Mouse (Mus musculus) heart, embryonic 12.5 days (tissue): Measurements from ENCODE around the gene BC107364. TPM values are rescaled to one million over a fixed set of nuclear protein-coding genes. Genes with fewer than 3 reads are reported as not detected.
"Not testable (repeated sequence)": the region's sequence is repeated elsewhere in the genome, so short reads cannot be mapped to it uniquely, and the experiment has no call there.

Experiments used
- ATAC-seq: fragments of 200-750 bp; cut with Nextera tagmentation; 2 replicates; pipeline ENCODE4 v1.8.0; 2017; ENCODE audit warnings: moderate TSS enrichment, moderate library complexity; ENCODE audit not compliant: insufficient number of reproducible peaks, low FRiP score
- H3K27ac ChIP-seq: fragments of 300-500 bp; sonication (generic); 2 replicates; pipeline ENCODE4 v1.5.1; 2016; ENCODE audit warnings: mild to moderate bottlenecking, moderate library complexity; ENCODE audit not compliant: poor library complexity, severe bottlenecking
- H3K27me3 ChIP-seq: fragments of 300-500 bp; sonication (generic); replicated peaks from 2 replicates; pipeline ENCODE4 v1.6.1; 2016; ENCODE audit warnings: mild to moderate bottlenecking, moderate library complexity
- H3K36me3 ChIP-seq: fragments of 300-500 bp; sonication (generic); 2 replicates; pipeline ENCODE4 v1.6.1; 2016; ENCODE audit warnings: mild to moderate bottlenecking, moderate library complexity
- H3K4me1 ChIP-seq: fragments of 300-500 bp; sonication (generic); replicated peaks from 2 replicates; pipeline ENCODE4 v1.6.1; 2016; ENCODE audit warnings: mild to moderate bottlenecking
- H3K4me2 ChIP-seq: fragments of 300-500 bp; sonication (generic); 2 replicates; pipeline ENCODE4 v1.6.1; 2016; ENCODE audit warnings: mild to moderate bottlenecking, moderate library complexity
- H3K4me3 ChIP-seq: fragments of 300-500 bp; sonication (generic); 2 replicates; pipeline ENCODE4 v1.5.1; 2016; ENCODE audit warnings: mild to moderate bottlenecking
- H3K9ac ChIP-seq: fragments of 300-500 bp; sonication (generic); 2 replicates; pipeline ENCODE4 v1.6.1; 2016; ENCODE audit warnings: mild to moderate bottlenecking, moderate library complexity
- H3K9me3 ChIP-seq: fragments of 300-500 bp; sonication (generic); replicated peaks from 2 replicates; pipeline ENCODE4 v1.6.1; 2016; ENCODE audit warnings: mild to moderate bottlenecking, moderate library complexity
- WGBS: fragments of 180-500 bp; shearing (Covaris S2); methylation state at CpG from one replicate; pipeline ENCODE4 v1.1.7; 2016; 5-methylcytosine and 5-hydroxymethylcytosine counted together
- polyA plus RNA-seq: library from polyadenylated mRNA; unstranded; fragments of >200 nt; fragmentation: Nextera tagmentation; extraction: Ambion mirVana; gene quantifications from 2 replicates; pipeline ENCODE4 v1.2.1, GENCODE M21; 2016

Gene BC107364
- polyA plus RNA-seq: 0.72 and 0.87 TPM in 2 replicates

- not testable (repeated sequence) for H3K9me3 ChIP-seq, H3K9ac ChIP-seq, H3K4me1 ChIP-seq, H3K4me2 ChIP-seq, H3K36me3 ChIP-seq, H3K27ac ChIP-seq, H3K4me3 ChIP-seq
- 0 out of 2 replicates have a peak, but pooled peaks cover 12% of the 10 kb centered on the region for H3K27me3 ChIP-seq
- peak; percentile 34; the same call in 1 of the 2 replicates for ATAC-seq
- no CpG with 5 or more reads among the region's 48 CpGs for WGBS
Measured at GRCm38 (mm10) chr3:96452262-96452661, at the start of gene BC107364. BC107364 (minus strand) TSS chr3:96452306.

DNA sequence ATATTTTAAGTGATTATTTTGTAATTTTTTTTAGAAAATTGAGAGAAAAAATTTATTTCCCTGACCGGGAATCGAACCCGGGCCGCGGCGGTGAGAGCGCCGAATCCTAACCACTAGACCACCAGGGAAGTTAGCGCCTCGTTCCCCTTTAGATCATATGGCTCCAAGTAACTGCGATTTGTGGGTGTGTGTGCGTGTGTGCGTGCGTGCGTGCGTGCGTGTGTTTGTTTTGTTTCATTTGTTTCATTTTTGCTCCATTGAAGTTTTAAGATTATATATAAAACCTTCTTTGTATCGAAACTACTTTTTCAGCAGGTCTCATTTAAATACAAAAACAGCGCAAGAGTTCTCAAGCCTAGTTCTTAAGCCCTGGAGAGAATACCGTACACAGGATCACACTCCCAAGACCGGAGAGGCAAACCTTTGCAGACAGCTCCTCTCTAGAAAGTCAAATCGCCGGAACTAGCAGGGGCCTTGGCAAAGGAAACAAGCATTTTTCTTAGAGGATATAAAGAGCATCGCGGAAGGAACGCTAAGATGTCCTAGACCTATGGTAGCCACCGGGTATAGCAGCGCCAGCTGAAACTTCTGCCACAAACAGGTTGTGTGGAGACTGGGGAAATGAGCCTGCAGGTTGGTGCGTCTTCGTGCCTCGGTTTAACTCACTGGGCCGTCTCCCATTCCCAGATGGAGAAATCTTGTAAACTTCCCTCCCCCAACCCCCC, 49.4 kb upstream of the BC107364 start:
- Histone ChIP-seq H3K4me1 (no peaks in the 10 kb centered on the region), H3K27me3 (no peaks in the 10 kb centered on the region), H3K4me2 (peak overlapping the region; percentile 88), H3K9me3 (no peaks in the 10 kb centered on the region), H3K9ac (peak overlapping the region; percentile 80), H3K4me3 (peak overlapping the region; percentile 70), H3K27ac (peak overlapping the region; percentile 77), H3K36me3 (no peaks in the 10 kb centered on the region)
- under 1% methylated on average over 32 of the region's 32 CpGs for WGBS
- ATAC-seq: peak; percentile 82

DNA sequence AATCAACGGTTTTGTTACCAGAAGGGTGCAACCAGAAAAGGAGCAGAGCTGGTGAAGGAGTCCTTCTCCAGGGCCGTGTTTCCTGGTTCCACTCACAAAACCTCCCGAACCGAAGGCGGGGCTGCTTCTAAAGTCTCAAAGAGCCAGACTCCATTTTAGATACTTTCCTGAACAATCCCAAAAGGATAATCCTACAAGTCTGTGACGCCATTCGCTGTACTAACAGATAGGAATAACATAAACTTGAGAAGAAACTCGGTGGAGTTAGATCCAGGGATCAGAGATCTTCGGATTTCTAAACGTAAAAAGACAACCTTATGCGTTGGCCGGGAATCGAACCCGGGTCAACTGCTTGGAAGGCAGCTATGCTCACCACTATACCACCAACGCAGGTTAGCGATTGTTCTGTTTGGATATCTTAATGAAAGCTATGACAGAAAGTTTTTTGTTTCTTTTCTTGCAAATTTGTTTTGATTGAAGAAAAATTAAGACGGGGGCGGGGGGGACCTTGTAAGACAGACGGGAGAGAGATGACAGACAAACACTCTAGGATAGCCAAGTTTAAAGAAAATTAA, 48.7 kb upstream of the BC107364 start:
- peak; percentile 72 for ATAC-seq
- Histone ChIP-seq H3K9ac (peak overlapping the region; percentile 84), H3K4me2 (peak overlapping the region; percentile 73), H3K27me3 (no peaks in the 10 kb centered on the region; the same call in 1 of the 2 replicates), H3K36me3 (no peaks in the 10 kb centered on the region), H3K27ac (peak overlapping the region; percentile 90), H3K4me3 (peak overlapping the region; percentile 70), H3K9me3 (no peaks in the 10 kb centered on the region), H3K4me1 (no peaks in the 10 kb centered on the region)
- WGBS: under 1% methylated on average over 19 of the region's 19 CpGs

DNA sequence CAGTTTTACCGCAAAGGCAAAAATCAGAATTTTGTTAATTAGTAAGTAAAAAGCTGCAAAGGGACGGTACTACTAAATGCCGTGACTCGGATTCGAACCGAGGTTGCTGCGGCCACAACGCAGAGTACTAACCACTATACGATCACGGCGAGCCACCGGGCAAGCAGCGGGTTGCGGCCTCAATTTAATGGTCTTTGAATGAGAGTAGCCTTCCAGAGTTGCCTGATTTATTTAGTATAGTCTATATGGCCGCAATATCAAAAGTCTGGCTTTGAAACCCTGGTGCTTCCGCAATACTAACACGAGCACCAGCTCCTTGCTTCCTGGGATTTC, 48.1 kb upstream of the BC107364 start:
- peak; percentile 85 for ATAC-seq
- WGBS: under 1% methylated on average over 17 of the region's 17 CpGs

DNA sequence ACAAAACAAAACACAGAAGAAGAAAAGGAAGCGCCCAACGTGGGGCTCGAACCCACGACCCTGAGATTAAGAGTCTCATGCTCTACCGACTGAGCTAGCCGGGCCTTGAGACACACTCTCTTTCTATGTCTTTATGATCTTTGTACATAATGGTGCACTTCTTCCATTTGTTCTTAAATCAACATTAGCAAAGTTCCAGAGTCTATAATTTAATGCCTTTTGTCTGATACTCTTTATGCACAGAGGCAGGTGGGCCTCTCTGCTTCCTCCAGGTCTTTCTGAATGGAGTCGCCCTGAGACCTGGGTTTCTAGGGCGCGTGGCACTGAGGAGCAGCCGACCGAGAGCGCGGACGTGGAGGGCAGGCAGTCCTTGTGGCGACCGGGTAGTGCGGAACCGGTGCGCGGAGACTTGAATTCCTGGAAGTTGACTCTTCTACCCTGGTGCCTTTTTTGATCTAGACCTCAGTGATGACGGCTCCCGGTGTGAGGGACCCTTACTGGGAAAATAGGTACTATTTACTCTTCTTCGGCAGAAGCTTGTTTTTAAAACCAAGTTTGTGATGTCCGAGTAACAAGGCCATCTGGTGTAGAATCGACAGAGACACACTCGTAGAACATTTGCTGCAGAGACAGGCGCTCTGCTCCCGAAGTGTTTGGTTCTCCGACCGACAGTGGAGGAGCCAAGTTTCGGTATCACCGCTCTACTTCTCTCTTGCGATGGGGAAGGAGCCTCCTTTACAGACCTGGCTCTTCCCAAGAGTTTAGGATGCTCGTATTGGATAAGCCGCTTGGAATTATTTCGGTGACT, 47.6 kb upstream of the BC107364 start:
- H3K36me3 ChIP-seq: no peaks in the 10 kb centered on the region
- peak; percentile 65 for ATAC-seq
- no peaks in the 10 kb centered on the region for H3K4me1 ChIP-seq
- H3K4me3 ChIP-seq: peak overlapping the region; percentile 70
- under 1% methylated on average over 36 of the region's 36 CpGs for WGBS
- H3K27ac ChIP-seq: peak overlapping the region; percentile 84
- no peaks in the 10 kb centered on the region for H3K9me3 ChIP-seq
- H3K27me3 ChIP-seq: no peaks in the 10 kb centered on the region; the same call in 1 of the 2 replicates
- peak overlapping the region; percentile 67 for H3K4me2 ChIP-seq
- peak overlapping the region; percentile 73 for H3K9ac ChIP-seq

More for the DNA sequence above, 48.1 kb upstream of the BC107364 start:
- no peaks in the 10 kb centered on the region for H3K36me3 ChIP-seq
- H3K4me1 ChIP-seq: no peaks in the 10 kb centered on the region
- no peaks in the 10 kb centered on the region for H3K9me3 ChIP-seq
- H3K27me3 ChIP-seq: no peaks in the 10 kb centered on the region; the same call in 1 of the 2 replicates
- peak overlapping the region; percentile 70 for H3K4me3 ChIP-seq
- H3K9ac ChIP-seq: peak overlapping the region; percentile 84
- peak overlapping the region; percentile 73 for H3K4me2 ChIP-seq
- peak overlapping the region; percentile 90 for H3K27ac ChIP-seq

DNA sequence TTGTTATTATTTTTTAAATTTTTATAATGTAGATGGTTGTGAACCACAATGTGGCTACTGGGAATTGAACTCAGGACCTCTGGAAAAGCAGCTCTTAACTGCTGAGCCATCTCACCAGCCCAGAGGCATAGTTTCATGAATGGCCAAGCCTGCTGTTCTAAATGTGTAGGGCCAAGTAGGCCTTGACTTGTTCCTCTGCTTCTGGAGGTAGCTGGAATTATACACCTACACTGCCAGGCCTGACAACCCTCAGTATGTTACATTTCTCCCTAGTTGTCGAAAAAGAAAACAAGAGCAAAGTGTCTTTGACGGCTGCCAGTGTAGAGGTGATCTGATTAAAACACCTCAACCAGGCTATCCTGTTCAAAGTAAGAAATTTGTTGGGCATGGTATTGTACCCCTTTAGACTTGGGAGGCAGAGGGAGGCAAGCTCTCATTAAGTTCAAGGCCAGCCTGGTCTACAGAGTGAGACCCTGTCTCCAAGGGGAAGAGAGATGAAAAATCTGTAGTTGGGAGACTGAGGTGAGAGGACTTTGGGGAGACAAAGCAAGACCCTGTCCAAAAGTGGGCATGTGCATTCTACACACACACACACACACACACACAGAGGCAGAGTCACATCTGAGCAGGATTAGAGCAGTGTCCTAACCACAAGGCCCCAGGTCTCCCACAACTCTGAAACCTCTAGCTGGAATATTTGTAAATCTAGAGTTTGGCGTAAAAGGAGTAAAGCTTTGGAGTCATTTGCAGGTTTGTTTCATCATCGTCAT, 46.6 kb upstream of the BC107364 start:
- 83% methylated on average over 4 of the region's 4 CpGs for WGBS
- Histone ChIP-seq H3K27ac (0 out of 2 replicates have a peak overlapping the region, but pooled peaks have one; percentile 4), H3K4me3 (no peak overlapping the region), H3K27me3 (no peaks in the 10 kb centered on the region; the same call in 1 of the 2 replicates), H3K36me3 (no peaks in the 10 kb centered on the region), H3K4me1 (no peaks in the 10 kb centered on the region), H3K4me2 (0 out of 2 replicates have a peak overlapping the region, but pooled peaks have one; percentile 9), H3K9me3 (no peaks in the 10 kb centered on the region), H3K9ac (no peak overlapping the region)
- no peak for ATAC-seq

GRCm38 (mm10) chr3:96497451-96498028, 45.4 kb upstream of the BC107364 start:
- H3K9me3 ChIP-seq: no peaks in the 10 kb centered on the region
- no peak for ATAC-seq
- under 1% methylated on average over 19 of the region's 19 CpGs for WGBS
- no peaks in the 10 kb centered on the region for H3K36me3 ChIP-seq
- H3K4me2 ChIP-seq: peak overlapping the region; percentile 95
- peak overlapping the region; percentile 70 for H3K4me3 ChIP-seq
- no peaks in the 10 kb centered on the region for H3K4me1 ChIP-seq
- H3K27ac ChIP-seq: no peak overlapping the region
- H3K27me3 ChIP-seq: no peaks in the 10 kb centered on the region; the same call in 1 of the 2 replicates
- peak overlapping the region; percentile 65; the same call in 1 of the 2 replicates for H3K9ac ChIP-seq

- ATAC-seq, H3K27me3 ChIP-seq, H3K27ac ChIP-seq, H3K4me1 ChIP-seq, H3K9me3 ChIP-seq, H3K36me3 ChIP-seq: not testable (repeated sequence)
- peak overlapping the region; percentile 70 for H3K4me3 ChIP-seq
- peak overlapping the region; percentile 65; the same call in 1 of the 2 replicates for H3K9ac ChIP-seq
- 20% methylated on average over 14 of the region's 14 CpGs for whole genome bisulfite sequencing
- peak overlapping the region; percentile 95 for H3K4me2 ChIP-seq
Measured at GRCm38 (mm10) chr3:96496620-96497275, 44.6 kb upstream of the BC107364 start.

DNA sequence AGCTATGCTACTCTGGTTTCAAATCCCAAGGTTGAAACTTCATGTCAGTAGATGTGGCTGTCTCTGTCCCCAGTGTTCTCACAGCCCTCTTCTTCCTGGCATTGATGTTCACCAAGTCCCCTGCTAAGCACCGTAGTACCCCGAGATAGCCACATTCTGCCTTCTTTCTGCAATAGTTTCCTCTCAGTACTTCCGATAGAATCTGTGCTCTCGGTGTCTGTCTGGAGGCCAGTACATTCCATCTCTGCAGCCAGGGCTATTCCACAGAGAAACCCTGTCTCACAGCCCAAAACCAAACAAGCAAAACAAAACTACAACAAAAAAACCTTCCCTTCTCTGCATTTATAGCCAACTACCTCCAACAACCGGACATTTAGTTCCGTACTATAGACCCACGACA, 44.1 kb upstream of the BC107364 start:
- H3K36me3 ChIP-seq: no peaks in the 10 kb centered on the region
- no peaks in the 10 kb centered on the region; the same call in 1 of the 2 replicates for H3K27me3 ChIP-seq
- peak overlapping the region; percentile 95; the same call in 1 of the 2 replicates for H3K4me2 ChIP-seq
- no peak overlapping the region for H3K4me3 ChIP-seq
- no peak for ATAC-seq
- H3K27ac ChIP-seq: no peak overlapping the region
- H3K4me1 ChIP-seq: no peaks in the 10 kb centered on the region
- 55% methylated on average over 7 of the region's 7 CpGs for WGBS
- H3K9me3 ChIP-seq: no peaks in the 10 kb centered on the region
- H3K9ac ChIP-seq: no peak overlapping the region
